Mouse (Mus musculus) retina, embryonic 14.5 days (tissue): ENCODE data around the gene Cemip2.
"Not testable (repeated sequence)": the region's sequence is repeated elsewhere in the genome, so short reads cannot be mapped to it uniquely, and the experiment has no call there.

Experiments
- DNase-seq: peaks from one replicate; pipeline ENCODE4 v3.0.0-alpha.2; 2015; ENCODE audit warnings: low spot score

The Cemip2 gene

DNA sequence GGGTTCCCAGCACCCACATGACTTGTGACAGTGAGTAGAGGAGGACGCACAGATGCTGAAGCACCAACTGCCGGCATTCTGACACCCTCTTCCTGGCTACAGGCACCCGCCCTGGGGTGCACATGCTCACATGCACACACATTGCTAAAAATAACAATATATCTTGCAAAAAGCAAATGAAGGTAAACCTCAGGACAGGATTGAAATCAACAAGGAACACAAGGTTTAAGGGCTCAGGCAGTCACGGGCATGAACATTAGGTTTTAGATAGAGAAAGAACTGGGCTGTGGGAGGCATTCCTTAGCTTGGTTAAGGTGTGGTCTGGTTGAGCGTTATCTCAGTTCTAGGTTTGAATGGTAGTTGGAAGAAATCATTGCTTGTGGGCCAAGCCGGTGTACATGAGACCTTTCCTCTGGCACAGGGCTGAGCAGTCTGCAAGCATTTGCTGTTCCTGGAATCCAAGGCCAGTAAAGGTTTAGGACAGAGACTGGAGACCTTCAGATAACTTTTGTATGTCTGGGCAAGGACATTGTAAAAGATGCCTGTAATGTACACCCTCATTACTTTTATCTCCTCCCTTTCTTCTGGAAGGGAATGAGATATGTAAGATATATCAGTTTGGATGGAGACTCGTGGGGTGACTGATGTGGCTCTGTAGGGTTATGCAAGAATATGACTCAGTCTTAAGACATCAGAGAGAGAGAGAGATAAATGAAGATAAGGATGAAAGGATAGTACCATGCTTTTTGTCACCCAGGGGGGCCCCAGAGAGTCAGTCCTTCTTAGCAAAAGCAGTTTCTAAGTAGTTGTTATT lies 87.3 kb downstream of the Cemip2 start:
- no peak for DNase-seq

DNA sequence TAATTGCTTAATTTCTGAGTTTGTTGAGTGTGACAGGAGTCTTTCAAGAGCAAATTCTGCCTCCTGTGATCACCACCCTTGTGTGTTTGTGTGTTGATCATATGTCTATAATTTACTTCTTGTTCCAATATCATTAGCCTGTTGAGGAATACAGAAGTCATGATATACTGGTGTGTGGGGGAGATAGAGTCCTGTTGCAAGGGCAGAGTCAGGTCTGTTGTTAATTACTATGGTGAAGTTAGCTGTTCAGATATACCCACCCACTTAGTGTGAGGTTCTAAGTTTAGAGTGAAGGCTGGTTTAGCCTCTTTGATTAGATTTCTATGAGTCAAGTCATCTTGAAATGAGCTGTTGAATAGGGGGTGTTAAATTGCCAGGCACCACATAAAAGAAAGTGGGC lies 88.0 kb downstream of the Cemip2 start:
- DNase-seq: no peak

DNA sequence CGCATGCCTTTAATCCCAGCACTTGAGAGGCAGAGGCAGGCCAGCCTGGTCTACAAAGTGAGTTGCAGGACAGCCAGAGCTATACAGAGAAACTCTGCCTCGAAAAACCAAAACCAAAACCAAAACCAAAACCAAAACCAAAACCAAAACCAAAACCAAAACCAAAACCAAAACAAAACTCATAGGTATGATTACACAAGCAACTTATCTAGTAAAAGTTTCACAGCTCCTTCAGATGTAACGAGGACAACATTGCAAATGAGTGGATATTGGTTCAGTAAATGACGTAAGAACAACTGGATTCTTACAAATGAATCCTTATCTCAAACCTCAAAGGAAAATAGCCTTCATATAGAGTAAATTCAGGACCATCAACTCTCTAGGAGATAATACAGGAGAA lies 88.6 kb downstream of the Cemip2 start:
- DNase-seq: not testable (repeated sequence)

DNA sequence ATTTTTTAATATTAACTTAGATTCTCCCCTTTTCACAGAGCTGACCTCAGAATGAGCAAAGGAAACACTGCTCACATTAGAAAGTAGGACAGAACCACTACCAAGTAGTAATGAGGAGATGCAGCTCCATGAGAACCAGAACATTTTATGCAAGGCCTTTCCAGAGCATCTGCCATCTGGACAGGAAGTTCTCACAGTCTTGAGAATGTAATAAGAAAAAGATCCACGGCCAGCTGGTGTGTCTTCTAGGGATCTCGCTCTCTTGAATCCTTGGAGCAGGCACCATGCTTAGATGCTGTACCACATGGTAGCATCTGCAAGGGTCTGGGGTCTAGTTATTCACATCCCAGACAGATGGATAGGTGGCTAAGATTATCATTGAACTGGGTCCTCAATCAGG lies 90.3 kb downstream of the Cemip2 start:
- no peak for DNase-seq

DNA sequence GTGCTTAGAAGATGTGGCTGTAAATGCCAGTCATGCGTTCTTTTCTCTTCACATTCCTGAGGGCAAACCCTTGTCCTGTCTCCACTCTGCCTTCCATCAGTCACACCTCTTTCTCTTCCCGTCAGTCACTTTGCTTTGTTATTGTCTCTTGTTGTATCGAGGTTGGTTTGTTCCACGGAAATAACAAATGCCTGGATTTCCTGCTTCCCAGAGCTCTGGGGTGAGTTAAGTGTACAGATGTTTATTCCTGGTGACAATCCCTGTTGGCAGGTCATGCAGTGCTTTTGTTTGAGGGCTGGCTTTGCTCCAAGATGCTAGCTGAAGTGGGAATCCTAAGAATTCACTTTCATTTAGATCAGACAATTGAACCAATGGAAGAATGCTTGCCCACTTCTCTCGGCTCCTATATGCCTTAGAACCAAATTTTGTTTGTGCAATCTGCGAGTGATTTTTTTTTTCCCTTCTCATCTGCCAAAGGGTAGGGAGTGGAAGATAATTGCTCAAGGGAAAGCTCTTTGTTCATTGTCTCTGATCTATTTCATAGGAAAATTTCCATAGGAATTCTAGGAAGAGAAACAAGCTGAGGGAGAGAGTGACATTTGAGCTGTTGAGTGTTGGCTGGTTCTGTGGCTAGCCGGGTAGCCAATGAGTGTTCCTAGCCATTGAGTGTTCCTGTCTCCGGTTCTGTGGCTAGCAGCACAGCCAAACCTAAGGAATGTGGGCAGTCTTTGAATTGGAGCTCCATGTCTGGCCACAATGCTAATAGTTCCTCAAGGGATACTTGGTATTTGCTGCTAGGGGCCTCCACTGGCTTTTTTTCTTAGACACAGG lies 104.2 kb downstream of the Cemip2 start:
- DNase-seq: peak; percentile 53

DNA sequence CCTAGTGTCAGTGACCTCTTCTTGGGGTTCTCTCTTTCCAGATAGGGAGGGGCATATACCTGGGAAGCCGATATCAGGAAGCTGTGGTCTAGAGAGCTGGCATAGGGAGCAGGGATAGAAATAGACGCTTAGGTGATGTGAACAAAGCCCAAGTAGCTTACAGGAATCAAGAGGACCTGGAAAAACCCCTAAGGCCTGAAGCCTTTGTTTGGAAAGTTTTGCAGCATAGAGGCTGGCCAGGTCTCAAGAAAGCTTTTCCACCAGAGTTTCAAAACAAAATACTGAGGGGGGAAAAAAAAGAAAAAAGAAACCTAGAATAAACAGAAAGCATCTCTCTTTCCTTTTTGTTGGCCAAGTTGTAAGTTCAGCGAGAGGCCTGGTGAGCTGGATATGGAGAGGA lies 104.9 kb downstream of the Cemip2 start:
- no peak for DNase-seq

DNA sequence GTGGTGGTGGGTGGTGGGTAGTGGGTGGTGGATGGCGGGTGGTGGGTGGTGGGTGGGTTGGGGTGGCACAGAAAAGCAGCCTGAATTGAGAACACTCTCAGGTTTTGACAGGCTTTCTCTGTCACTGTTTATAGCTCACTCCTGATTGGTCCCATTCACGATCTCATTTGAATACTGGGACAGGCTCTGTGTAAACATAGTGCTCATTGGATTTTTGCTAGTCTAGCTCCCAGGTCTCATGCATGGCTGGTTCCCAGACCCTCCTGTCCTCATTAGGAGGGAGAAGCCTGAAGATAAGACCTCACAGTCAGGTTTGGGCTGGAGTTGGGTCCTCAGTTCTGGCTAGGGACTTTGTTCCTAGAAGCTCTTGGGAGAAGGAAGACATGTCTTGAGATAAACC lies 105.8 kb downstream of the Cemip2 start:
- peak; percentile 64 for DNase-seq

DNA sequence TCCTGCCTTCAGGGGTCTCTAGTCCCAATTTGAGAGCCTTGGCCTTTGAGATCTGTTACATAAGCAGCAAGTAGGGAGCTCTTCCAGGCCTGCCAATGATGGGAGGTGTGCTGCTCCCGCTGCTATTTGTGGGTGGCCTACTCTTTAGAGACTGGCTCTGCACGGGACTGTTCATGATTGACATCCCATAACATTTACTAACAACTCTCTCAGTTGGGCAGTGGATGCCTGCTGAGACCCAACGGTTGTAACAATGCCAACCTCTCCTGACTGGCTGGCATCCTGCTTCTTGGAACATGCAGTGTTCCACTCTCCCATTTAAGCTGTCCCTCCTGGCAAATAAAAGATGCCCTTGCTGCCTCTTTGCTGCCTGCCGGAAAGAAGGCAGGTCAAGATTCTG lies 106.2 kb downstream of the Cemip2 start:
- DNase-seq: no peak

DNA sequence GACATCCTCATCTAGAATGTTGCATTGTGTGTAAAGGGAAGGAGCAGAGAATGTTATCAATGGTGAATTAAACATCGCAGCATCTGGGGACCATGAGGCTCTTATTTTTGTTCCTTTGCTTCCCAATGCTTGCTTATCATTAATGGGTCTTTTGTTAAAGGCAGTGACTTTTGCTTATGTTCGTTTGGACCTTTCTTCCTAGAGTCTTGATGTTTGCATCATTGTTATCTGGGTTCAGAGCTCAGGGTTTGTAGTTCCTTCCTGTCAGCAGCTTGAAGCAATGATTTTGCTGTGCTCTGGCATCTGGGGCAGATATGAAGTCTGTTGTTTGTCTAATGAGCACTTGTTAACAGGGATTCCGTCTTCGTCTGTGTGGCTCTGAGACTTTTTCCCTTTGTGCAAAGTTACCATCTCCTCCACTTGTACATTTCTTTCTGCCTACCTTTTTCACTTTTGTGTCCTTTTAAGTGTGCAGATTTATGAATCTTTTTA lies 108.1 kb downstream of the Cemip2 start:
- no peak for DNase-seq

DNA sequence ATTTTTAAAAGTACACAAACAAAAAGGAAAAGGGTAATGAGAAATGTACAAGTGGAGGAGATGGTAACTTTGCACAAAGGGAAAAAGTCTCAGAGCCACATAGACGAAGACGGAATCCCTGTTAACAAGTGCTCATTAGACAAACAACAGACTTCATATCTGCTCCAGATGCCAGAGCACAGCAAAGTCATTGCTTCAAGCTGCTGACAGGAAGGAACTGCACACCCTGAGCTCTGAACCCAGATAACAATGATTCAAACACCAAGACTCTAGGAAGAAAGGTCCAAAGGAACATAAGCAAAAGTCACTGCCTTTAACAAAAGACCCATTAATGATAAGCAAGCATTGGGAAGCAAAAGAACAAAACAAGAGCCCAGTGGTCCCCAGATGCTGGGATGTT lies 112.6 kb downstream of the Cemip2 start:
- no peak for DNase-seq

DNA sequence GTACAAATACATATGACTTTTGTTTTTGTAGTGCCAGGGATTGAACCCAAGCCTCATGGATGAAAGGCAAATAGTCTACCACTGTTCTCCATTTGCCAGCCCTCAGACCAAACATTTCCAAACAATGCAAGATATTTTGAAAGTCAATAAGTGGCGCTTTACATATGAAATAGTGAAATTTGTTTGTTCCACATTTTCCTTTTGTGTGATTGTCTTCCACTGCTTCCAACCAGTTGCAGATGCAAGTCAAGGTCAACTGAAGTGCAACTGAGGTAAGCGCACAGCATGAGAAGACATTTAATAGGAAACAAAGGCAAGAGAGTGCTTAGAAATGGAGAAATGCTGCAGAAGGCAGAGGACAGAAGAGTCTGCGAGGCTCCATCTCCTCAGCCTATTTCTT lies 116.7 kb downstream of the Cemip2 start:
- DNase-seq: no peak

DNA sequence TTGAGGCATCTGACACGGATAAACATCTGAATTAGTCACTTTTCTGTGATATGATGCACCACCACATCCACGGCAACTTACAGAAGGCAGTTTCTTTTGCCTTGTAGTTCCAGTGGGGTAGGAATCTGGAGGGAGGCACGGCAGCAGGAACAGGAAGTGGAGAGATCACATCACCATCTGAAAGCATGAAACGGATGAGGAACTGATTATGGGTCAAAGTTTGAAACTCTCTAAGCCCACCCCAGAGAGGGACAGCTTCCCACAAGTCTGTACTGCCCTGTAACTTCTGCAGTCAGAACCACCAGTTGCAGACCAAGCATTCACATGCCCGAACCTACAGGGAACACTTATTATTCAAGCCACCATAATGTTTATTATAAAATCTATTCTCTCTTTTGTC lies 117.4 kb downstream of the Cemip2 start:
- no peak for DNase-seq

DNA sequence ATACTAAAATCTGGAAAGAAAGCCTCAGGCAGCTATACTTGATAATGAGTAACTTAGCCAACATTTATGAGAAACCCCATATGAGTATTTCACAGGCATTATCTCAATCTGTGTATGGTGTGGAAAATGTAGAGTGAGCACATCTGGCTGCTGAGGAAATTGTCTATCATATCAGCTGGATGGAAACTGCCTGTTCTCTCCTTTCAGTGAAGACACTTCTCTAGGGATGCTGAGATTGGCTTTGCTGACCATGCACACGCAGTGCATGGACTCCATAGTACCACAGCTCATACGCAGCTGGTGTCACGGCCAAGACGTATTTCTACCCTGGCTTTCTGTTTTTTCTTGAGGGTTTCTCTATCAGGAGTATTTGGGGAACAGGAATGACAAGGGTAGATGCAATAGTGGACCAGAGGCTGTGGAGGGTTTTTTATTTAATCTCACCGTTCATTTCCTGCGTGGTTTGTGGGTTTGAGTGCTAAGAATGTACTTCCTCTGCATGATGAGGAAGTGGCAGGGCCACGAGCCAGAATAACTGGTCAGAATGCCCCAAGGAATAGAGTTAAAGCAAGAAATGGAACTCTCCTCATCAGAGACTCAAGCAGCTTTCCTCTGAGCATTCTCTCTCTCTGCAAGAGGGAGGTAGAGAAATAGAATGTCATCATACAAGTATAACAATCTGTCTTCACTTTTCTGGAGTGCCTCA lies 119.1 kb downstream of the Cemip2 start:
- no peak for DNase-seq

DNA sequence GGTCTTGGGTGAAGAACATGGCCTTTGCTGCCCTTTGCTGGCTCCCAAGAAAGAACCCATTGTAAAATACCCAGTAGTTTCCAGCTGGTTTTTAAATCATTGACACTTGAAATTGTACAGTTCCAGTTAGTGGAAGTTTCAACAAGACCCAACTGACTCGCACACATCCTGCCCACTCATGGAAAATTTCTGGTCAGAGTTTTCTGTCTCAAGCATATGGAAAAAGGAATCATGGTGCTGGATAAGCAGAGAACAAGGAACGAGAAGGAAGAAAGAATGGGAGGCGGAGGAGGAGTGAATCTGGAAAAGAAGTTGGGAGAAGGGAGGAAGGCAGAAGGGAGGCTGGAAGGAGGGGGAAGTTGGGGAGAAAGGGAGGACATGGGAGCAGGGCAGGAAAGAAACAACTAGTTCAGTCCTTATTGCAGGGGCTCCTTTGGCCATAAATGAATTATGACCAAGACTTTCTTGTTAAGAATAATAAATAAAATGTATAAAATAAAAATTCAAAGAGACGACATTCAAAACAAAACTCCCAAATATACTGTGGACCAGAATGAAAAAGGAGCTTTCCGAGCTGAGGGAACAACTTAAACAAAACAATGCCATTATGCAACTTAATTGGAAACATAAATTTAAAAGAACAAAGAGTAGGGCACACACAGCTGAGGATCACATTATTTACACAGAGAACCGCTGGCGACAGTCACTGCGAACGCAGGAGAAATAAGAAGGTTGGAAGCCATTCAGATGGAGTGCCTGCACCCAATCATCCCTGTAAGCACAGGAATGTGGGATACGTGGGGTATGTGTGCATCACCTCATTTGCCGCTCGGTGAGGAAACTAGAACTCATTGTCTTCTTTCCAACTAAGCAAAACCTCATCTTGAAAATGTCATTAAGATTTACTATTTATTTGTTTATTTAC lies 120.1 kb downstream of the Cemip2 start:
- DNase-seq: no peak
